Mouse (Mus musculus) liver, adult 2 months (tissue): ENCODE results near the gene Prune2.

Source experiments
- CTCF ChIP-seq: fragments of 200-500 bp; IDR thresholded peaks from 2 replicates; pipeline ENCODE4 v1.5.1; 2011; ENCODE audit warnings: low read depth, low read length, control low read depth
- POLR2A ChIP-seq: fragments of 200-500 bp; IDR thresholded peaks from 2 replicates; pipeline ENCODE4 v1.6.1; 2011; ENCODE audit warnings: low read length, control low read depth; ENCODE audit not compliant: insufficient read depth; ENCODE audit errors: extremely low read depth

GRCm38 (mm10) chr19:17136677-17137460 is 181.0 kb downstream of the Prune2 start:
- TF ChIP-seq POLR2A (no peak), CTCF (no peak)
